Mouse (Mus musculus): Measurements from ENCODE around the gene Sigmar1. TPM values are rescaled to one million over a fixed set of nuclear protein-coding genes. Genes with fewer than 3 reads are reported as not detected.
"Not testable (repeated sequence)": the region's sequence is repeated elsewhere in the genome, so short reads cannot be mapped to it uniquely, and the experiment has no call there.

Gene Sigmar1
- total RNA-seq, 2 experiments from 2014 or later: 3.8 to 7.3 TPM

DNA sequence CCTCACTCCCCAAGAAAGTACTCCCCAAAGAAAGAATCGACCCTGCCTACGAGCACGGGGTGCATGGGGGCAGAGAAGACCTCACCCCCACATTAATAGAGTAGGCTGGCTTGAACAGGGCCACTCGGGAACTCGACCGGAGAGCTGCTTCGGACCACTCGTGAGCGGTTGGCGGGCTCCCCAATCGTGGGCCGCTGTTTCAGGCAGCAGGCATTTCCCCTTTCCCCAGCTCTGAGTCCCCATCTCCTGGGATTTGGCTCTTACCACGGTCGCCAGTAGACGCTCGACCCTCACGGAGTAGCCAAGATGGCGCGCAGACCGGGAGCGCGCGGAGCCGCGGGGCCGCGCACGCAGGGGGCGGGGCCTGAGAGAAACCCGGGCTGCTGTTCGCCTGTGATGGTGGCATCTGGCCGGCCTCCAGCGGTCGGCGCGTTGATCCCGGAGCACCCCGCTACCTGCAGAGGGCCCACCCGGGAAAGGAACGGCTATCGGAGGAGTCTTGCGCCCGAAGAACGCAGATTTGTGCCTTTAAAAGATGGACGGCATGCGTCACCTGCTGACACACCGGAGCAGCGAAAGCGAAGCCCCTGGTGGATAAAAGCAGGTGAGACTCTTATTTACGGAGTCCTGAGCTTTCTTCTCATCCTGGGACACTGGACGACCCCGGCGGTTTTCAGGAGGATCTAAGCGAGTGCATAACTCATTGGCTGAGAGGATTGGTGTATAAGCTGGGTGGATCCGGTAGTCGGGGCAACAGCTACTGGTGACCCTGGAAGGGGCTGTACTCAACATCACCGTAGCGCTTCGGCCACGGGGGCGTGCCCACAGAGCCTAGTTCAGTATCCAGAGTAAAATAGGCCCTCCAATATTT lies 42.5 kb downstream of the Sigmar1 start, which contains the start of gene Rpp25l:
Gene Rpp25l (minus strand): TSS at position 338 of the 871 bp plus-strand sequence.
- peak; percentile 82 for ATAC-seq (replicated peaks; ENCODE audit: low FRiP score, poor library complexity, severe bottlenecking)

DNA sequence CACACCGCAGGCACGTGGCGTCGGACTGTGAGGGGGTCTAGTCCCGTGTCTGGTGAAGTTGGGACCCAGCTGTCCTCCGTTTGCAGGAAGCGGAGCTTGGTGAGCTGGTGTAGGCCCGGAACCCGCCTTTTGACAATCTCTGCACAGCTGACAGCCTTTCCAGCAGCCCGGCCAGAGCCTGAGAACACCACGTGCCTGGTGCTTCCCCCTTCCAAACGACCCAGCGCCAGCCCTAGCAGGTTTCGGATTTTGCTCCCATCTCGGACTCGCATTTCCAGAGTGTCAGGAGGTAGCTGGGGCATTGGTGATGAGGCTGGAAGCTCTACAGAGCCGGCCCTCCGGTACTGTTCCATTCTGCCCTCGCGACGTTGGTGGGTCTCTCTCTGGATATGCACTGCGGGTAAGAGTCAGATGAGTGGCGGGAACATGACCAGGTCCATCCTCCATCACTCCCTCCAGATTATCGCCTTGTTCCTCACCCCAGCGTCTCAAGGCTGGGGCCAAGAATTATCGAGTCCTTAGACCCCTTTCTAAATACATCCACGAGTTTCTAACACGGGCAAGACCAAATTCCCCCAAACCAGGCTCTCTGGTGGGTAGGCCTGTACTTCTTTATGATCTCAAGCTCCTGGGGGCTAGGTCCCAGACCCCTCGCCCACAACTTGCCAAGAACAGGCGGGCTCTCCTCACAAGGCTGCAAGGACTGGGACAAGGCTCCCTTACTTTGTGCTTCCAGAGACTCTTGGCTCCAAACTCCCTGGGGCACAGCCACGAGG lies 43.3 kb downstream of the Sigmar1 start:
- ATAC-seq (replicated peaks; ENCODE audit: low FRiP score, poor library complexity, severe bottlenecking): peak; percentile 56

DNA sequence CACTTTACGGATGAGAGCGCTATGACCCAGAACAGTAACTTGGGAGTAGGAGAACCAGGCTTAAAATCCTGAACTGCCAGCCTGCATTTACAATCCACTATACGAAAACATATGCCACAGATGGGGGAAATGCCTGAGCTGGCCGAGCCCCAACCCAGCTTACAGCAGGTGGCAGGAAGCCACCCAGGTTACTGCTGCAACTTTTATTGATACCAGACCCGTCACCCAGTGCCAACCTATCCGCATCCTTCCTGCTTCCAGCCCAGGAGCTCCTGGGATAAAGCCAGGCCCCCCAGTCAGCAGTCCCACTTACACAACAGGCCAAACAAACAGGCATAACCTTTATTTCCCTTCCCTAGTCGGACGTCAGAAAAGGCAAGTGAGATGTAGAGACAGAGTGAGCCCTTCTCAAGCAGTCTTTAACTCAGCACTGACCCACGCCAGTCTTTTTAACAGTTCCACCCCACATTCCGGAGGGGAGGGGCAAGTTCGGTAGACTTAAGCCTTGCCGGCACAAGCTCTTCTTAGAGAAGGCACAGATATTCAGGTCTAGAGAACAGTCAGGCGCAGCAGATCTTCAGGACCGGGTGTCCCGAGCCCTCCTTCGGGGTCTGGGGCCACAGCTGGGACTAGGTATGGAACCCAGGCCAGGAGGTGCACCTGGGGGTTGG lies 44.1 kb downstream of the Sigmar1 start:
- ATAC-seq (replicated peaks; ENCODE audit: low FRiP score, poor library complexity, severe bottlenecking): no peak

DNA sequence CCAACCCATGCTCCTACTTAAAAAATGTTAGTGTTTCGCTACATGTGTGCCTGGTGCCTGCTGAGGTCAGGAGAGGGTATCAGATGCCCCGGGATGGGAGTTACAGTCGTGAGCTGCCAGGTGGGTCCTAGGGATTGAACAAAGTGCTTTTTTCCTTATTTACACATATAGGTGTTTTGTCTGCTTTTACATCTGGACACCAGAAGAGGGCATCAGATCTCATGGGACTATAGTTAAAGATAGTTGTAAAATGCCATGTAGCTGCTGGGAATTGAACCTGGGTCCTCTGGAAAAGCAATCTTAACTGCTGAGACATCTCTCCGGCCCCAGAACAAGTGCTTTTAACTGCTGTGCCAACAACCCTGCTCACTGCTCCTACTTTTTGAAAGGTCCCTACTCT lies 45.7 kb downstream of the Sigmar1 start:
- no peak for ATAC-seq (replicated peaks; ENCODE audit: low FRiP score, poor library complexity, severe bottlenecking)

DNA sequence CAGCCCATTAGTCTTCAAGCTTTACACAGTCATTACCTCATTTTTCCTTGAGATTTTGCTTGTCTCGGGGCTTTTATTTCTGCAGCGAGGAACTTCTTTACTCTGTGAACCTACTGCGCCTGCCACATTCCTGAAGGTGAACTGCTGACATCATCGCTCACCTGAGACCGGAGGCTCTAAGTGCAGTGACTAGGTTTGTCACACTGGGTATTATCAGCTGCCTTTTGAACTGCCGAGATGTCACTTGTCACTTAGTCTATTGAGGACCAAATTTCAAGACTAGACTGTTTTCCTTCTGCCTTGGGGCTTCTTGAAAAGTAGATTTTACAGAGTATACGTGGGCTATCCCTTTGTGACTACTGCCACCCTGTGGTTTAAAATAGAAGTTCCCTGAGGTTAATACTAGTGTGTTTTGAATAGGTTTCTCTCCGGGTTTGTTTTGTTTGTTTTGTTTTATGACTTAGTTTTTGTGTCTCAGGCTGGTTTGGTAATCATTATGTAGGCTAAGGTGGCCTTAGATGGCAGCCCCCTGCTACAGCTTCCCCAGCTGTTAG lies 47.7 kb downstream of the Sigmar1 start:
- no peak for ATAC-seq (replicated peaks; ENCODE audit: low FRiP score, poor library complexity, severe bottlenecking)

DNA sequence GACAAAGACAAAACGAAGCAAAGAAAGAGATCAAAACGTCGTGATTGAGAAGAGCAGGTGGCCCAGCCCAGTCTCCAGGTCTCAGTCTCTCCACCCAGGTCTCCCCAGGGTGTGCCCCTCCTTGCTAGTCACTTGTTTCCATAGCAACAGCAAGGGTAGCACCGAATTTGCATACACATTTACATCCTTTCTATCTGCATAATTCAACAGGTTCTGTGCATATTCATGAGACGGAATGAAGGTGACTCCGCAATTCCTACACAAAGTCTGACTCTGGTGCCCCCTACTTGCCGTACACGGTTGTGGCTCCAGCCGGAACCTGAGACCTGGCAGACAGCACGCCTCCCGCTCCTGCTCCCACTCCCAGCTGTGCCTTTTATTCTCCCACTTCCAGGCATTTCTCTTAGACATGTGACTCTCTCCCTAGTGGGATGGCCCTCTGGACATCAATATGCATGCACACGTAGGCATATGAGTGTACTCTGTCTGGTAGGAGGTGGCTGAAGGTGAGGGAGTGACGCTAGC lies 48.9 kb downstream of the Sigmar1 start:
- peak; percentile 76; the same call in 1 of the 2 replicates for ATAC-seq (replicated peaks; ENCODE audit: low FRiP score, poor library complexity, severe bottlenecking)

DNA sequence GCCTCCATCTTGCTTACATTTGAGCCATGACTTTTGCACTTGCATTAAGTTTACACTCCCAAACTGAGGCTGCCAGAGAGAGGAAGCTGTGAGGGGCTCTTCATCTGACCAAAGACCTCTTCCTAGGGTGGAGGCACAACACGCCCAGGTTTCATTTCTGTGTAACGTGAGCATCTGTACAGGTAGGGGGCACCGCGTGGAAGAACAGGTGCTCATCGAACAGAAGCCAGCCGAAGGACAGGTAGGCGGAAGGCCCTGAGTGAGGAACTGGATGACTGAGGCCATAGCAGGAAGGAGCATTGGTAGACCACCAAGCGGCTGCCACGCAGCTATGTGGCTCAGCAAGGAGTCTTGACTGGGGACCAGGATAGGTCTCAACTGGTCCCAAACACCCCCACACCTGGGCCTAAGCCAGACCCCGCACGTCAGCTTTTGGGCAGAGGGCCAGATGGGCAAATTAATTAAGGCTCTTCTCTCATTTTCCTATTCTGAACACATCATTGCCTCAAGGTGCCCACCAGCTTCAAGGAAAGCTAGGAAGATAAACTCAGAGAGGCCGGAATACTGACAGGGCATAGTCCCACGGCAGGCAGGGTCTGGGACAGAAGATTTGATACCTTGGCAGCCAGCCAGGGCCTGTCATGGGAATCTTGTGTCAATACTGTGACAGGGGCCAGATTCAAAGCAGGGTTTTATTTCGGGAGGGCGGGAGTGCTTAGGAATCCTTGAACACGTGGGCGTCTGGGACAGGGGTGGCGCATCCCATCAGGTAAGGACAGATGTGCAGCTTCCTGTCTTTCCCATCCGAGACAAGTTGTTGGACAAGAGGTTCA lies 49.8 kb downstream of the Sigmar1 start:
- ATAC-seq (replicated peaks; ENCODE audit: low FRiP score, poor library complexity, severe bottlenecking): no peak

DNA sequence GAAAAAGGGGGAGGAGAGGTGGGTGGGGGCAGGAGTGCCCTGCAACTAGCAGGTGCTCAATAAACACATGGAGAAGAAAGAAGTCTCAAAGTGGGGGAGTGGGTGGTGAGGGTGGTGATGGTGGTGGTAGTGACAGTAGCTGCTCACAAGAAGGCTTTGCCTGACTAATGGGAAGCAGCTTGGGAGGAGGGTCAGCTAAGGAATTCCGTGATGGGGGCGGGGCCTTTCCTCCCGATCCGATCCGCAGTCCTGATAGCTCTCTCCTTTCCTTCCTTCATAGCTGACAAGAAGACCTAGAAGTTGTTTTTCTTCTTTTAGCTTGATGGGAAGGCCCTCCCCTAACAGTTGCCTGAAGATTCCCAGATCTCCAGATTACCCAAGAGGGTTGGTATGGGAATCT lies 51.3 kb downstream of the Sigmar1 start:
- no peak for ATAC-seq (replicated peaks; ENCODE audit: low FRiP score, poor library complexity, severe bottlenecking)

DNA sequence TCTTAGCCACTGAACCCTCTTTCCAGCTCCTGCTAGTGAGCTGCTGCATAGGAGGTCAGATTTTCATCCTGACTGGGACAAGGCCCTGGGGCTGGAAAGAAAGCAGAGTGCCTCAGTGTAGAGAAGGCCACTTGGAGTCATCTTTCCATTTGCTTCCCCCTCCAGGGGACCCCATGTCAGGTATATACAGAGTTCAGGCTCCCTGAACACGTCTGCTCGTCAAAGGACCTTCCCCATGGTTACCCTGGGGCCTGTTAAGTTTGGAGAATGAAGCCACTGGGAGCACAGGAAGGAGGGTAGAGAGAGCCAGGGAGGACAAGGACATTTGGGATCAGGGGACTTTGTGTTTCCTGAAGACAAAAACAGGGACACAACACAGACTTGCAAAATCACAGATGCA lies 53.7 kb downstream of the Sigmar1 start:
- not testable (repeated sequence) for ATAC-seq (replicated peaks; ENCODE audit: low FRiP score, poor library complexity, severe bottlenecking)

DNA sequence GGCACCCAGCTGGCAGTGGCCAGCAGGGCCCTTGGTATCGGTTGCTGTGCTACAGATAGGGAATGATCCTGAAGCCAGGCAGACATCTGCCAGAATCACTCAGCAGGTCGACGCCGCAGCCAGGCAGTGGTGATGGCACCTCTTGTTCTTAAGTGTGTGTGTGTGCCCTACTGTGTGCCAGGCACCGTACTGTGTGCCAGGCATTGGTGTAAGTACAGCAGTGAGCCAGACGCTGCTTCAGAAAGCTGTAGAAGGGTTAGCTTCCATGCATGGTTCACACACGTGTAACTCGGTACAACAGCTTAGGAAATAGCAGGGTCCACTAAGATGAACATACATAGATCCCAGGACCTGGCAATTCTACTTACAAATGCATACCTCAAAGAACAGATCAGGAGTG lies 55.7 kb downstream of the Sigmar1 start:
- not testable (repeated sequence) for ATAC-seq (replicated peaks; ENCODE audit: low FRiP score, poor library complexity, severe bottlenecking)

DNA sequence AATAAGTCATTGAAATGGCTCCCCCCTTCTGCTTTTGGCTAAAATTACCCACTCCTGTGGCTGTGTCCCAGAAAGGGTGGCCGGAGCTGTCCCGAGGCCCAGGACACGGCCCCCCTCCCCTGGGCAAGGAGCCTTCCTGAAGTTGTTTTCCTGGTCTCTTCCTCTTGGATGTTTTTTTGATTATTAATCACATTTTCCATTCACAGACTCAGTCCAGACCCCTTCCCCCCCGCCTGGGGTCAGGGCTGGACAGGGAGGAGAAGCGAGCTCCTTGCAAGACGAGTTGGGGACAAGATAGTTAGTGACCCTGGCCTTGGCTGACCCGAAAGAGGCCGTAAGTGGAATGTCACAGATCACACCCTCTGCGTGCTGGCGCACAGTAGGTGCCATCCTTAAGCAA lies 56.2 kb downstream of the Sigmar1 start, which contains the start of gene Il11ra1:
Gene Il11ra1 (plus strand): TSS at position 207 of the 400 bp plus-strand sequence.
- ATAC-seq (replicated peaks; ENCODE audit: low FRiP score, poor library complexity, severe bottlenecking): not testable (repeated sequence)

DNA sequence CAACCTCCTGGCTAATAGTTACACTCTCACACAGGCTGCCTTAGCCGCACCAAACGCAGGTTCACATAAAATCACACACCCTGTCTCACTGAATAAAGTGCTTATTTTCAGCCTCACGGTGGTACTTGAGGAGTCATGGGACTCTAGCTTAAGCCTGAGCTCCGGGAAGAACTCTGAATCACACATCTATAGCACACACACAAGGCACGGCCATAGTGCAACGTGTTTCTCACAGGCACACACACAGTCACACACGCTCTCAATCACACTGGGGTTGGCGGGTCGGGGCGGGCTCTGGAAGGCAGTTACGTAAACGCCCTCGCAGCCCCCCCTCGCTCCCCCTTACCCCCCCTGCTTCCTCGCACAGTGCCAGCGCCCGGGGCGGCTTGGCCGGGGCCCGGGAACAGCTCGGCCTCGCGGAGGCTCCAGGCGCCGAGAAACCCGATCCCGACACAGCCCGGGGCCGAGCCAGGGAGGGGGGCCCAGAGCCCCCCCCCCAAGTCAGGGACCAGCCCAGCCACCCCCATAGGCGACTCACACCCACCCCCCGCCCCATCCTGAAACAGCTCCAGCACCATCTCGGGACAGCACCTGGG lies 57.4 kb downstream of the Sigmar1 start:
- ATAC-seq (replicated peaks; ENCODE audit: low FRiP score, poor library complexity, severe bottlenecking): not testable (repeated sequence)

DNA sequence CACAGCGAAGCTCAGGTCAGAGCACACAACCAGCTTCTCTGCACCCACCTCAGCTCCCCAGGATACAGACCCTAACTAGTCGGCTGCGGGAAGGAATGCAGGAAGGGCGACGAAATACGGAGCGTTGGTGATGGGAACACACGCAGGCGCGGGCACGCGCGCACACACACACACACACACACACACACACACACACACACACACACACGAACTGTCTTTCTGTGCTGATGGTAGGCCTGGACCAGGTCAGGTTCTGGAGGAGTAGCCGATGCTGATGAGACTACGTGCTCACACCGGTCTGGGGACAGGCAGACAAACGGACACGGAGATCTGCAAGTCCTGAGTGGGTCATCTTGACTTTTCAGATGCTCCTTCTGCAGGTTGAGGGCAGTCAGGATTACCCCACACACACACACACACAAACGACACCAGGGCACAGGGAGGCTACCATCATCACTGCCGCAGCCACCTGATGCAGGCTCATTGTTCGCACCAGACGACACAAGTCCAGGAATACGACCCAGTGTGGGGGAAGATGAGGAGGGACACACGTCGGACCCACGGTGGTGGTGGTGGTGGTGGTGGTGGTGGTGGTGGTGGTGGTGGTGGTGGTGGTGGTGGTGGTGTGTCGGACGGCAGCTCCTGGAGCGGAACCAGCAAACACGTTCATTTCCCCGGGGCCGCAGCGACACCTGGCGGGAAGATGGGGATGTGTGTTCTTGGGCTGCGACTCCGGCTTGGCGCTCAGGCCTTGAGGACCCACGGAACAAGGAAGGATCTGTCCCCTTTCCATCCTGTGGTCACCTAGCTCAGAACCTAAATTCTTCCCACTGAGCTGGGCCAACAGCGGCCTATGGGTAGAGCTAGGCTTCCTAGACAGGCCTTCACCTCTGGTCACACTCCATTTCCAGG lies 58.8 kb downstream of the Sigmar1 start, which contains the start of gene Cntfr:
Gene Cntfr (minus strand): TSS at position 160 of the 912 bp plus-strand sequence.
- ATAC-seq (replicated peaks; ENCODE audit: low FRiP score, poor library complexity, severe bottlenecking): not testable (repeated sequence)

DNA sequence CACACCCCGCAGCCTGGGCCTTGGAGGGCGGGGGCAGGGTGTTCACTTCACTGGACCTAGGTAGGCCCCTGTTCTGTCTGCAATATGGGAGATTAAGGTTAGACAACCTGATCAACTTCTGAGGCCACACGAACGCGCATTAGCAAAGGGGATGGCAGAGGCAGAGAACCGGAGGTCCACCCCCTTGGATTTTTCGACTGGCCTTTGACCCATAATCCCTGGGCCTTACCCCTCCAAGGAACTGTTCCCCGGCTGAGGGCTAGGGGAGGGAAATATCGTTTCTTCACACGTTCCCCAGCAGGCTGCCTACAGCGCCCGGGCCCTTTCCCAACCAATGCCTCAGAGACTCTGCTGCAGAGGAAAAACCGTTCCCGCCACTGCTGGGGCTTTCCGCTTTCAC lies 59.5 kb downstream of the Sigmar1 start:
- not testable (repeated sequence) for ATAC-seq (replicated peaks; ENCODE audit: low FRiP score, poor library complexity, severe bottlenecking)

DNA sequence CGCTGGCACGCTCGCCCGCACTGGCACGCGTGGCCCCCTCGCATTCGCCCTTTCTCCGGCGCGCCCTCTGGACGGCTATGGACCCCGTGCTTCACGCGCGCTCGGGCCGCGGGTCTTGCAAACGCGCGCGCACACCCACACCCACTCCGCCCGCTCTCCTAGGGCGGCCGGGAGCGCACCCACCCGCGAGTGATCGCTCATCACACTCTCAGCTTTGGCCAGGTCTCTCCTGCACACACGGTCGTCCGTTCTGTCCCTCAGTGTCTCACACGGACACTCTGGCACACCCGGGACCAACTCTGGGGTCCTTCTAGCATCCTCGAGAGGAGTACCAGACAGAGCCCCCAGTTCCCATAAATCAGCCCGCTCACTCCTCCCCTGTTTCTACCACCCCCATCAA lies 60.2 kb downstream of the Sigmar1 start:
- not testable (repeated sequence) for ATAC-seq (replicated peaks; ENCODE audit: low FRiP score, poor library complexity, severe bottlenecking)

DNA sequence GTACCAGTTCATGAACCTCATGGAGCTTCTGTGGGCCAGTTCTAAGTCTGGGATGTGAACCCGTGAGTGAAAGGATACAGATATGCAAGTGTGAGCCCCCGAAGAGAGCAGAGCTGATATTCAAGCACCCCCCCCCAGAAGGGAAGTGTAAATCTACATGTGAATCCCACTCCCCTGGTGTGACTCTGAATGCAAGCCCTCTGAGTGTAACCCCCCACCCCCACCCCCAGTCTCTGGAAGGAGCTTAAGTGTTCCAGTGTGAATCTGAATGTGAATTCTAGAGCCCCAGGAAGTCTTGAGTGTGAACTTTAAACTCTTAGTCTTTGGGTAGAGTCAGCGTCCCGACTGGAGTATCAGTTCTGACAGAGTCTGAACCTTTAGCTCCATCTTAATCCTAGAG lies 62.4 kb downstream of the Sigmar1 start:
- not testable (repeated sequence) for ATAC-seq (replicated peaks; ENCODE audit: low FRiP score, poor library complexity, severe bottlenecking)

DNA sequence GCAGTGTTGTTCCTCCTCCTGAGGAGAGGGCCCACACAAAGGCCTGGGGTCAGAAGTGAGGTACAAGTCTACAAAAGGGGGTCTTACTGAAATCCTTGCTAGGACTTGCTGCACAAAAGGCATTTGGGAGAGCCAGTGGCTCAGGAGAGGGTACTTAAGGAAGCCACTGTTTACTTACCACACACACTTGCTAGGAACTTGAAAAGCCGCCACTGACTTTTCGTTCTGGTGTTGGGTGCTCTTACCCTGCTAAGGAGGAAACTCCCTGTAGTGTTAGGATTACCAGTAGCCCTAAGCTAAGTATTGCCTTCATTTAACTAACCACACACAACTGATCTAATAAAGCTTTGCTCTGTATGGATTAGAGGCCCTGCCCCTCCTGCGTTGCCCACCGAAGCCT lies 65.9 kb downstream of the Sigmar1 start:
- ATAC-seq (replicated peaks; ENCODE audit: low FRiP score, poor library complexity, severe bottlenecking): not testable (repeated sequence)
